Mouse (Mus musculus): ENCODE data around the gene Kcnt2. TPM values are rescaled to one million over a fixed set of nuclear protein-coding genes. Genes with fewer than 3 reads are reported as not detected.

Kcnt2 gene
- total and polyA plus RNA-seq, 2 experiments from 2014 or later, result 2.4 to 8.9 TPM

DNA sequence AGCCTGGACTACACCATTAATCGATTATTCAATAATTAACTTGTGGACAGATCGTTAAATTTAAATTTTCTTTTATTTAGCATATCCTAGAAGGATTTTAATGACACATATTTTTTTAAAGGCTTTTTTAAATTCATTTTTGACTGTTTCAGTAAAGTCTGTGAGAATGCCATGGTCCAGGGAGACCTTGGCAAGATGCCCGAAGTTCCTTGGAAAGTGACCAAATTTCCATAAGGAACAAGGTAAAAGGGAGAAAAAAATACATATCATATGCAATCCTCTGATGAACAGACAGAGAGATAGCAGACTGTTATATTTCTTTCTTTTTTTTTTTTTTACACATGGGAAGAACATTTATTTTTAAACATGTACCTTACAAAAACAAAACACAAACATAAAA lies 296.1 kb downstream of the Kcnt2 start:
- H3K4me2 ChIP-seq (ENCODE audit: low read depth), result no peak overlapping the region
- no peaks in the 10 kb centered on the region for H3K27me3 ChIP-seq (ENCODE audit: insufficient read depth, low read length)
- no peaks in the 10 kb centered on the region for H3K4me1 ChIP-seq (ENCODE audit: insufficient read depth)
- no peak for TF ChIP-seq CTCF (IDR thresholded peaks at IDR 0.05; ENCODE audit: low read depth)
- 74% methylated on average over 3 of the region's 3 CpGs for WGBS
- H3K9ac ChIP-seq, result no peak overlapping the region
- H3K9me3 ChIP-seq (ENCODE audit: low read length), result no peaks in the 10 kb centered on the region
- no peak for DNase-seq
- H3K27ac ChIP-seq (ENCODE audit: low read depth, low read length), result no peak overlapping the region
- no peak for ATAC-seq
- no peaks in the 10 kb centered on the region for H3K36me3 ChIP-seq (ENCODE audit: insufficient read depth)
- H3K4me3 ChIP-seq (ENCODE audit: low read depth, low read length), result no peak overlapping the region

DNA sequence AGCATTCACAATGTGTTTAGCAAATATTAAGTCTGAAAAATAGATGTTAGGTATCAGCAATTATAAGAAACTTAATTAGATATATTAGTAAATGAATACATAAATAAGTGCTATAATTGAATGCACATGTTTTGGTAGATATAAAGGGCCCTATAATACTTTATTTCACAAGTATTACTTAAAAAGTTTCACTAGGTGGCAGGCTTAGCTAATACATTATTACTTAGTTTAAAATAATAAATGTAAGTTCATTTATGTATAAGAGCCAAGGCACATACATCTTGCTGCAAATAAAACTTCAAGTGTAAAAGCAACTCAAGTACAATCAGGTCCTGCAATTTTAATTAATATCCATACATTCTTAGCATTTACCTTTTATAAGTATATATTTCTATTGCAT lies 302.8 kb downstream of the Kcnt2 start:
- H3K9me3 ChIP-seq (ENCODE audit: low read length), result no peaks in the 10 kb centered on the region
- no peak overlapping the region for H3K9ac ChIP-seq
- no peaks in the 10 kb centered on the region for H3K4me1 ChIP-seq (ENCODE audit: insufficient read depth)
- H3K36me3 ChIP-seq (ENCODE audit: insufficient read depth), result no peaks in the 10 kb centered on the region
- ATAC-seq (no peak; the same call in 1 of the 2 replicates), DNase-seq (peak; percentile 18)
- no peak overlapping the region for H3K27ac ChIP-seq (ENCODE audit: low read depth, low read length)
- TF ChIP-seq CTCF (IDR thresholded peaks at IDR 0.05; ENCODE audit: low read depth), result peak; percentile 37
- no peaks in the 10 kb centered on the region for H3K27me3 ChIP-seq (ENCODE audit: insufficient read depth, low read length)
- H3K4me2 ChIP-seq (ENCODE audit: low read depth), result no peak overlapping the region
- no peak overlapping the region for H3K4me3 ChIP-seq (ENCODE audit: low read depth, low read length)

DNA sequence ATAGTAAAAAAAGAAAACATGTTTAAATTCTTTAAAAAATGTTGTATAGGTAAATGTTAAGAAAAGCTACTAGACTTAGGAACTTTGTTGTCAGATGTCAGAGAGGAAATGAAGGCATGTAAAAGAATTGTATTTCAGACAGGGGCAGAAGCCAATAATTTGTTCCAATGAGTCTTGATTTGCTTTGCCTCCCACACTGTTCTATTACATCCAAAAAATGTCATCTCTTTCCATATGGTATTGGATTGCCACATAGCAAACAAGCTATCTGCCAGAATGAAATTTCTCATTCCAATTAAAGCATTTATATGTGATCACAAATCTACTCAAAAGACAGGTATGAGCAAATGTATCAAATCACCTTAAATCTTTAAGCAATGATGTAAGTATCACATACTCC lies 314.8 kb downstream of the Kcnt2 start:
- DNase-seq (no peak), ATAC-seq (no peak)
- Histone ChIP-seq H3K4me2 (ENCODE audit: low read depth) (no peak overlapping the region), H3K4me3 (ENCODE audit: low read depth, low read length) (no peak overlapping the region), H3K36me3 (ENCODE audit: insufficient read depth) (no peaks in the 10 kb centered on the region), H3K9ac (no peak overlapping the region), H3K9me3 (ENCODE audit: low read length) (no peaks in the 10 kb centered on the region), H3K27ac (ENCODE audit: low read depth, low read length) (no peak overlapping the region), H3K4me1 (ENCODE audit: insufficient read depth) (no peaks in the 10 kb centered on the region), H3K27me3 (ENCODE audit: insufficient read depth, low read length) (no peaks in the 10 kb centered on the region)
- TF ChIP-seq CTCF (IDR thresholded peaks at IDR 0.05; ENCODE audit: low read depth), result no peak

DNA sequence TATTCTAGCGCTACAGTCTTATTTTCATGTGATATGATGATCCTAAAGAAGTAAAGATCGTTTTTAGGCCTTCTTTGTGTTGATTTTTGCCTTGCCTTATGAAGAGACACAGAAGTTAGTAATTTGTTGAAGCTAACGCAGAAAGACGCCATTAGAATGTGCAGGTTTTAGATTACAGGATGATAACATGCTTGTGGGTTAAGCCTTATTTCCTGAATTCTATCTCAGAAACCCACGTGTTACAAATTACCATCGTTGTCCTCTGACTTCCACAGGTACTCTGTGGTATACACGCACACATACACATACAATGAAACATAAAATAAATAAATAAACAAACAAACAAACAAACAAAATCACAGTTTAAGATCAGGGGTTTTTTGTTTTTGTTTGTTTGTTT lies 326.2 kb downstream of the Kcnt2 start:
- H3K9ac ChIP-seq, result no peak overlapping the region
- no peaks in the 10 kb centered on the region for H3K36me3 ChIP-seq (ENCODE audit: insufficient read depth)
- no peak for TF ChIP-seq CTCF (IDR thresholded peaks at IDR 0.05; ENCODE audit: low read depth)
- ATAC-seq, result no peak
- H3K9me3 ChIP-seq (ENCODE audit: low read length), result no peaks in the 10 kb centered on the region
- no peak overlapping the region for H3K27ac ChIP-seq (ENCODE audit: low read depth, low read length)
- H3K4me3 ChIP-seq (ENCODE audit: low read depth, low read length), result no peak overlapping the region
- H3K4me1 ChIP-seq (ENCODE audit: insufficient read depth), result no peaks in the 10 kb centered on the region
- WGBS, result 91% methylated on average over 7 of the region's 7 CpGs
- H3K27me3 ChIP-seq (ENCODE audit: insufficient read depth, low read length), result no peaks in the 10 kb centered on the region
- DNase-seq, result no peak
- no peak overlapping the region for H3K4me2 ChIP-seq (ENCODE audit: low read depth)

DNA sequence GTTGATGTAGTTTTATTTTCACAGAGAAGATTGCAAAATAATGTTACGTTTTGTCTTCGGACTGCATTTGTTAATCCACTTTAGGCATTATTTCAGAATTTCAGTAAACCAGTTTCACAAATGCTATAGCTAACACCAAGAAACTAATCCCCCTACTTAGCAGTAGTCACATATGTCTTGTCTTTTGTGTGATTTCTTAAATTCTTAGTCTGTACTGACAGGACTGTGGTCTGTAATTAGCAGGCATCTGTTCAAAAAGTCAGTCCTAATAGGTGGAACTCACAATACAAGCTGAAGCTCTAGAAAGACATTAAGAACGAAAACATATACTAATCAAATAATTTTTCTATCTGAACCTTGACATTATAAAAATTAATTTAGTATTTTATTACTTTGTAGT lies 332.6 kb downstream of the Kcnt2 start:
- no peaks in the 10 kb centered on the region for H3K27me3 ChIP-seq (ENCODE audit: insufficient read depth, low read length)
- no peaks in the 10 kb centered on the region for H3K9me3 ChIP-seq (ENCODE audit: low read length)
- no peak for DNase-seq
- no peaks in the 10 kb centered on the region for H3K36me3 ChIP-seq (ENCODE audit: insufficient read depth)
- 56% methylated on average over 3 of the region's 3 CpGs for WGBS
- ATAC-seq, result no peak
- no peak overlapping the region for H3K9ac ChIP-seq
- no peak overlapping the region for H3K27ac ChIP-seq (ENCODE audit: low read depth, low read length)
- H3K4me1 ChIP-seq (ENCODE audit: insufficient read depth), result no peaks in the 10 kb centered on the region
- TF ChIP-seq CTCF (IDR thresholded peaks at IDR 0.05; ENCODE audit: low read depth), result no peak
- H3K4me3 ChIP-seq (ENCODE audit: low read depth, low read length), result no peak overlapping the region
- no peak overlapping the region for H3K4me2 ChIP-seq (ENCODE audit: low read depth)

DNA sequence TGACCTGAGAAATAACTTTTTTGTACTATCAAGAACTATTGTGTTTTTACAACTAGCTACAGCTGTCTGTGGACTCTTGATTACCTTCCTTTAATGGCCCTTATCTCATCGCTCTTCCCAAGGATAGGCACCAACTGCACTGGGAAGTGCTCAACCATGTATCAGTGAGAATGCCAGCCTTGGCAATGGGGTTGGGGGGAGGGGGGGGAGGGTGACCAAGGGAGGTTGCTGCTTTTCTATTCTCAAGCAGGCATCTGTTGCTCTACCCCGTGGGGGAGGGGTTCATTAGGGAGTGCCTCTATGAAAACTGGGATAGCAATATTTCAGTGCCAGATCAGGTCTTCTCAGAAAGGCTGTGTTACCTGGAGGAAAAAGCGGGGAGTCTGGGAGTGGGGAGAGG lies 342.3 kb downstream of the Kcnt2 start:
- no peak for ATAC-seq
- no peak overlapping the region for H3K27ac ChIP-seq (ENCODE audit: low read depth, low read length)

DNA sequence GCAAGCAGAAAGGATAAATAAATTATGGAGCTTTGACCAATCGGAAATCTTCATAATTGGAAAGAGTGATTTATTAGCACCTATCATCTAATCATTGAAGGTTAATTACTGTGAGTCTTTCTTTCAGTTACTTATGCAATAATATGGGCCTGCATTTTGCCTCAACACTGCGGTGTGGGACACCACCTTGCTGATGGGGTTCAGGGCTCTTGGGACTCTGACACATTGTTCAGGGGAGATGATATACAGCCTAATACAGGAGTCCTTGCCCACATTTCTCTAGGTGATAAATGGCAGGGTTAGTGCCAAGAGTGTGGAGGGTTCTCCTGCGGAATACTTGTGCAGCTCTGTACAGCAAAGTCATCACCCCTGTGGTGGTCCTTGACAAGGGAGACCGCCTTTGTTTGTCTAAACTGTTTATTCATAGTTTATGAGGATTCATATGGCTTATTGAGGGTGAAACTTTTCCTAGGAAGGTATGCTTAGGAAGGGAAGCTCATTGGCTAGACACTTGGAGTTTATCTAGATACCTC lies 362.9 kb downstream of the Kcnt2 start:
- no peaks in the 10 kb centered on the region for H3K36me3 ChIP-seq (ENCODE audit: insufficient read depth)
- no peak for ATAC-seq
- no peaks in the 10 kb centered on the region for H3K27me3 ChIP-seq (ENCODE audit: insufficient read depth, low read length)
- H3K9me3 ChIP-seq (ENCODE audit: low read length), result no peaks in the 10 kb centered on the region
- H3K4me3 ChIP-seq (ENCODE audit: low read depth, low read length), result no peak overlapping the region
- no peak for TF ChIP-seq CTCF (IDR thresholded peaks at IDR 0.05; ENCODE audit: low read depth)
- no peak overlapping the region for H3K27ac ChIP-seq (ENCODE audit: low read depth, low read length)
- no peak overlapping the region for H3K9ac ChIP-seq
- DNase-seq, result no peak
- WGBS, result 92% methylated on average over 4 of the region's 4 CpGs
- no peak overlapping the region for H3K4me2 ChIP-seq (ENCODE audit: low read depth)
- no peaks in the 10 kb centered on the region for H3K4me1 ChIP-seq (ENCODE audit: insufficient read depth)

More for the DNA sequence above, 342.3 kb downstream of the Kcnt2 start:
- Histone ChIP-seq H3K36me3 (ENCODE audit: insufficient read depth) (no peaks in the 10 kb centered on the region), H3K4me2 (ENCODE audit: low read depth) (no peak overlapping the region), H3K27me3 (ENCODE audit: insufficient read depth, low read length) (no peaks in the 10 kb centered on the region), H3K4me3 (ENCODE audit: low read depth, low read length) (no peak overlapping the region), H3K9ac (no peak overlapping the region), H3K9me3 (ENCODE audit: low read length) (no peaks in the 10 kb centered on the region), H3K4me1 (ENCODE audit: insufficient read depth) (no peaks in the 10 kb centered on the region)
- 78% methylated on average over 3 of the region's 3 CpGs for WGBS
- TF ChIP-seq CTCF (IDR thresholded peaks at IDR 0.05; ENCODE audit: low read depth), result no peak
- DNase-seq, result no peak

DNA sequence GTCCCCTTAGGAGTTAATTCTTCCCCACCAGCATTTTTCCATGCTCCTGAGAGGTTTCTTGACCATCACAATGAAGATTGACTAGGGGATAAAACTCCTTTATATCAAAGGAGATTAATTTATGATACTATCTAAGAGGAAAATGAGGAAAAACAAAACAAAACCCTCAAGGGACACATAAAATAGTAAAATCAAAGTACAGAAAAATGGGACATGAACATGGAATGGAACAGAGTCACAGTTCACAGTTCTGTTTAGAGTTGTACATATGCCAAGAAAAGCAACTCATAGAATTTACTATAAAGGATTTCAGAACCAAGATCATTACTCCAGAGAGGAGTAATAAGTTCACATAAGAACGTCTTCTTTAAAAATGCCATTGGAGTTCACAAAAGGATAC lies 367.1 kb downstream of the Kcnt2 start:
- Histone ChIP-seq H3K27me3 (ENCODE audit: insufficient read depth, low read length) (no peaks in the 10 kb centered on the region), H3K9ac (no peak overlapping the region), H3K4me1 (ENCODE audit: insufficient read depth) (no peaks in the 10 kb centered on the region), H3K27ac (ENCODE audit: low read depth, low read length) (no peak overlapping the region), H3K36me3 (ENCODE audit: insufficient read depth) (no peaks in the 10 kb centered on the region), H3K4me3 (ENCODE audit: low read depth, low read length) (no peak overlapping the region), H3K9me3 (ENCODE audit: low read length) (no peaks in the 10 kb centered on the region), H3K4me2 (ENCODE audit: low read depth) (no peak overlapping the region)
- DNase-seq, result no peak
- no peak for TF ChIP-seq CTCF (IDR thresholded peaks at IDR 0.05; ENCODE audit: low read depth)
- WGBS, result 75% methylated on average over 1 of the region's 1 CpGs
- ATAC-seq, result no peak

Data from forebrain, postnatal 0 days (tissue).